Mouse (Mus musculus): ENCODE data around the gene Slc25a18.

Gene Slc25a18

DNA sequence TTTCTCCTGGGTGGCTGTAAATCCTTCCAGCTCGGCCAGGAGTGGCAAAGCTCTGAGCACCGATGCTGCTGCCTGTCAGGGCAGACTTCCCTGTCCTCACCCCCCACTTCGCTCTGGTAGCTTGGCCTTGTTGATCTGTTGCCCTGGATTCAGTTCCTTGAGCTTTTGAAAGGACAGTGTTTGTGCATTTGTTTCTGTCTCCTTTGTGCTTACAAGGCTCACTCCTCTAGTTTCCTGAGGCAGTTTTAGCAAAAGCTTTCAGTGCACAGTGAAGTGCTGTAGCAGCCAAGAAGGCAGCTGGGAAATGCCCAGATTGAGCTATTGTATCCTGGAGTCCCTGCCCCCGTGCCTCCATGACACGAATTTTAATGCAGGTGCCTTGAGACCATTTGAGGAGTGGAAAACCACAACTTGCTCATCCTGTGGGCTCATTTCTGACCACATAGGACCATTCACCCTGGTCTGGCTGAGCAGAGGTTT lies at the start of gene Slc25a18:
Gene Slc25a18 (plus strand): TSS at position 430 of the 480 bp plus-strand sequence.
- no peak for DNase-seq (ENCODE audit: extremely low spot score, low spot score)

DNA sequence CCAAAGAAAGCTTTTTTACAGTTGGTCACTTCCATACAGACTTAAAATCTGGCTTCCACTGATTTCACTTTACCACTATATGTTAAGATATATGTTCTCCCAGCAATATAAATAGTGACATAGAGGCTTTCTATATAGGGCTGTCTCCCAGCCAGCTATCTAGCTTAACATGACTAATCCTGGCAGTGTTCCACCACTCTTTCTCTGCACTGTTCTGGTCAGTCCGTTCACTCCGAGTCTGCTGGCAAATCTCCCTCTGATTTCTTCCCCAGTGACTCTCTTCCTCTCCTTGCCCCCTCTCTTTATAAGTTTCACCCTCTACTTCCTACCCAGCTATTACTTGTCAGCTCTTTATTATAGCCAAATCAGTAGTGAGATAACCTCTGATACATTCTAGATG lies 47.4 kb upstream of the Slc25a18 start:
- no peak for DNase-seq (ENCODE audit: extremely low spot score, low spot score)

DNA sequence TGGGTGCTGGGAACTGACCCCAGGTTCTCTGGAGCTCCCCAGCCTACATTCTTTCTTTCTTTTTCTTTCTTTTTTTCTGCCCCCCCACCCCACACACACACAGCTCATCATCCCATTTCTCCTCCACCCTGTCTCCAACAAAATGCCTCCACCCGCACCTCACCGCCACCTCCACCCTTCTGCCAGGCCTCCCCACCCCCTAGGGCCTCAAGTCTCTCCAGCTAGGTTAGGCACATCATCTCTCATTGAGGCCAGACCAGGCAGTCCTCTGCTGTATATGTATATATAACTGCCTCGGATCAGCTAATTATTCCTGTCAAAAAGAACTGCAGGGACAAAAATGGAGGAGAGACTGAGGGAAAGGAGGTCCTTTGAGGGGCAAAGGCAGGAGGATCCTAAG lies 37.4 kb upstream of the Slc25a18 start:
- DNase-seq (ENCODE audit: extremely low spot score, low spot score), result no peak

- DNase-seq (ENCODE audit: extremely low spot score, low spot score), result no peak
Measured at GRCm38 (mm10) chr6:120736566-120736965, 36.8 kb upstream of the Slc25a18 start.

- DNase-seq (ENCODE audit: extremely low spot score, low spot score), result no peak
Measured at GRCm38 (mm10) chr6:120743130-120743529, 30.2 kb upstream of the Slc25a18 start.

DNA sequence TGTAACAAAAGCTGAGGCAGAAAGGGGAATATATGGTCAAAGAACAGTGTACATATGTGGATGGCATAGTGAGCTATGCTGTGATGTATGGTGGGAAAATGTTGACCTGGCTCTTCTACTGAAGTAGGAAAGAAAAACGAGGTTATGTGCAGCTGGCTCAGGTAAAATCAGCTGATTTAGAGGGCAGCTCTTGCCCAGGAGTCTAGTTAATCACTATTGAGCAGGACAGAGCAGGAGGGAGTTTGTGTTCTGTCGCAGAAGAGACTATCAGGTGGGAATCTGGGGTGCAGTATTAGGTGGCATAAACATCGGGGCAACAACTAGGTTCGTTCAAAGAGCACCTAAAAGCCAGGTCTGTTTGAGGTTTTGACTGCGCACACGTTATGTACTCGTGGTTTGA lies 29.1 kb upstream of the Slc25a18 start:
- DNase-seq (ENCODE audit: extremely low spot score, low spot score), result no peak

DNA sequence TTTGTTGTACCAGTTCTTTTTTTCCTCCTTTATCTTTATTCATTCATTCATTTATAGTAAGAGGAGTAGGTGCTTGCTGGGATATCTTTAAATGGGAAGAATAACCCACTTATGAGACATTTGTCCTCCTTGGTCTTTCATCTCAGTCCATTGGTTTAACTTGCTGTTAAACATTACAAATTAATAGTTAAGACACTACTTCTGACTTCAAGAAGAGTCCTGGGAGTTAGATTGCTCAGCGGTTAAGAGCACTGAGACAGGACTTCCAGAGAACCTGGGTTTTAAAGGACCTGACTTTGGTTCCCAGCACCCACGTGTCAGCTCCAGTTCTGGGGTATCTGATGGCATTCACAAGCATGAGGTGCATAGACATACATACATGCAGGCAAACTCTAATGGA lies 27.0 kb upstream of the Slc25a18 start:
- DNase-seq (ENCODE audit: extremely low spot score, low spot score), result no peak

DNA sequence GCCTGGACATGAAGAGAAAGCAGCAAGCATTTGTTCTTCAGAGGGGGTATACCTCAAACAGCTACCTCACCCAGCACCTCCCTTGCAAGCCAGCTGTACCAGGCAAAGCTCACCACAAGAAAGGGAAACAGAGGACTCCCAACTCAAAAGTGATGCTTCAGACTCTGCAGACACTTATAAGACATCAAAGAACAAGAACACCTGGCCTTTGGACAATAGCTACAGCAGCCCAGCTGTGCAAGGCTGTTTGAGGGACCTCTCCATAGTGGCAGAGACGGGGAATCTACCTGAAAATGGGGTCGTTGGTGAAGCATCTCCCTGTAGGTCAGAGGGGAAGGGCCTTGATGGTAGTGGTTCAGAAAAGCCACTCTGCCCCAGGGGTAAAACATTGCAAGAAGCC lies 12.2 kb upstream of the Slc25a18 start:
- no peak for DNase-seq (ENCODE audit: extremely low spot score, low spot score)

DNA sequence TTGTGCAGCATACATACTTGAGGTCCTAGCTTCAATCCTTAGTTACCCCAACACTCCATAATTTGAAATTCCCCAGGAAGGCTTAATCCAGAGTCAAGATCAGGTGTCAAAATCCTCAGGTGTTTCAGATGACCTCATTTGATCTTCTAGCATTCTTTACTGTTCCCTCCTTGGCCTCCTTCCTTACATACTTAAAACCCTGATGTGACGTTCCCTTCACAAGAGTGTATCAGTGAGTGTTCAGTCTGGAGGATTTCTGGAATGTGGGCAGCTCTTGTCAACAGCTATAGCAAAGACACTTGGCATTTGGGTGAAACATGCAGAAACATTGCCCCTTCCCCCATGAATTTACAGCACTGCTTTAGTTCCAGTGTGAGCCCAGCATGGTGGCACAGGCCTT lies 3.4 kb upstream of the Slc25a18 start:
- DNase-seq (ENCODE audit: extremely low spot score, low spot score), result no peak

GRCm38 (mm10) chr6:120771366-120771765 lies 2.0 kb upstream of the Slc25a18 start:
- no peak for DNase-seq (ENCODE audit: extremely low spot score, low spot score)

GRCm38 (mm10) chr6:120772025-120772424 lies 1.4 kb upstream of the Slc25a18 start:
- DNase-seq (ENCODE audit: extremely low spot score, low spot score), result no peak

GRCm38 (mm10) chr6:120773763-120774162 lies 385 bp downstream of the Slc25a18 start:
- DNase-seq (ENCODE audit: extremely low spot score, low spot score), result no peak

GRCm38 (mm10) chr6:120776286-120776685 lies 2.9 kb downstream of the Slc25a18 start:
- DNase-seq (ENCODE audit: extremely low spot score, low spot score), result no peak

DNA sequence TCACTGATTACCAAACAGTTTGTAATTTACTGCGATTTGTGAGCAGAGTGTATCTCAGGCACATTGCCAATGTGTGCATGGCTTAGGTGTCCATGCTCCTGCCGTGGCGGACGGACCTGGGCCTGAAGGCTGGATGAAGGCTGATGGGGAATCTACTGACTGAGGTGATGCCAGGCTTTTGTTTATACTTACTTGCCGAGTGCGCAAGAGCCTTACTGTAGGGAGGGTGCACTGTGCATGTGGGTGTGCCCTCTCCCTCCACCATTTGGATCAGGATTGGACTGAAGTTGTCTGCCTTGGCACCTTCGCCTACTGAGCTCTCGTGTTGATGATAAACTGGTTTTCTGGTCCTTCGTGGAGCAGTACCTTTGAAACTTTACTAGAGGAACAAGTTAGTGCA lies 4.2 kb downstream of the Slc25a18 start:
- no peak for DNase-seq (ENCODE audit: extremely low spot score, low spot score)

DNA sequence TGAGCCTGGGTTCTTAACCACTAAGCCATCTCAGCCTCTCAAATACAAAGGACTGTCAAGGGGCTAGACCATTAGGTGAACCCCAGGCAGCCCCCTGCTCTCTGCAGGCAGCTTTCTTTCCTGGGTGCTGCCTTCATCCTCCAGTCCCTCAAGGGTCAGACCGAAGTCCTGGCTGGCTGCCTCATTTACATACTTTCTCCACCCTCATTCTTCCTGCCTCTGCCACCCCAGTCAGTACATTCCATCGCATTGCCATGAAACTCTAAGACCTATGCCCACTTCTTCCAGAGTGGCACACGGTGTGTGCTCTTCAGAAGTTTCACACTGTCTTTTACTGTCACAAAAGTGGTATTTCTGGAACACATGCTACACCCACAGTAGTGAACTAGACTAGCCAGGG lies 4.8 kb downstream of the Slc25a18 start:
- DNase-seq (ENCODE audit: extremely low spot score, low spot score), result no peak

- no peak for DNase-seq (ENCODE audit: extremely low spot score, low spot score)
Measured at GRCm38 (mm10) chr6:120782948-120783347, 9.6 kb downstream of the Slc25a18 start.

GRCm38 (mm10) chr6:120784351-120784750 lies 11.0 kb downstream of the Slc25a18 start:
- no peak for DNase-seq (ENCODE audit: extremely low spot score, low spot score)

- DNase-seq (ENCODE audit: extremely low spot score, low spot score), result no peak
Measured at GRCm38 (mm10) chr6:120788068-120788607, 14.8 kb downstream of the Slc25a18 start.

GRCm38 (mm10) chr6:120788904-120789303 lies 15.5 kb downstream of the Slc25a18 start:
- no peak for DNase-seq (ENCODE audit: extremely low spot score, low spot score)

DNA sequence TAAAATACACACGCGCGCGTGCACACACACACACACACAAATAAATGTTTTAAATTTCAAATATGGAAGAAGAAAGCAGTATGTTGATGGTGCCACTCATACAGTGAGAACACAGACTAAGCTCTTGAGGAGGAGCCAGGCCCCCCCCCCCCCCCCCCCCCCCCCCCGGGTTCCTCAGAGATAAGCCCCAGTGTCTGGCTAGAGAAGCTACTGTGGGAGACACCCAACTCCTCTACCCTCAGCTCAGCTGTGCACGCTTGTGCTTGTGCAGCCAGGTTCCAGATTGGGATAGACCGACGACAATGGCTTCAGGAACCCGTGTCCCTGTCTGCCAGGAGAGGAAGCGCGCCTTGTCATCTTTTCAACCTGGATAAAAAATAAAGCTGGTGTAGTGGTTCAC lies 16.8 kb downstream of the Slc25a18 start:
- no peak for DNase-seq (ENCODE audit: extremely low spot score, low spot score)

DNA sequence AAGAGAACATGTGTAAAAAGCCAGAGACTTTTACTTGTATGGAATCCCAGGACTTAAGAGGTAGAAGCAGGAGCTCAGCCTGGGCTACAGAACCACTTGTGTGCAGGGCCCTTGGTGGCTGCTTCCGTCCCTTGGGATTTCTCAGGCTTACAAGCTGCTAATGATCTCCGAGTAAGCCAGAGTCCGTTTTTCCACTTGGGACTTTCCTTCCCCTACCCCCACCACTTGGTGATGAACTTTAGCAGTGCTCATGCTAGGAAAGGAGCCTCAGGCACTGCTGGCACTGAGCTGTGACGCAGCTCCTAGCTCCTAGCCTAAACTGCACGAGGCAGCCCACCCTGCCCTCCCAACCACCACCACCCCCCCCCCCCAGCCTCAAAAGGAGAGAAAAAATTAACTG lies 17.3 kb downstream of the Slc25a18 start:
- DNase-seq (ENCODE audit: extremely low spot score, low spot score), result no peak

DNA sequence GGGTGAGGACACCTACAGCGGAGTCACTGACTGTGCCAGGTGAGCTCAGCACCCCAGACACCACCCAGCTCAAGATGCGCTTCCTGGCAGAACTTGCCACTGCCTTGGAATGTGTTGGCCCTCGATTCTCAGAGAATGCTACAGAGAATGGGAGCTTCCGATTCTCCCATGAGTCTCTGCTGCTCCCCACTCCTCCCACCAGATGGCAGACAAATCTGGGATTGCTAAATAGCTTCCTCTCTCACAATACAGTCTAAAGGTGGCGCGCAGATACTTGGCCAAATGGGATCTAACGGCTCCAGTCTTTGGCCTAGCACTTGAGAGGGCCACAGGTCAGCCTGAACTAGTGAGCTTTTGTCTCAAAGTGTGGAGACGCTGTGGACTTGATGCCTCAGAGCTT lies 19.6 kb downstream of the Slc25a18 start:
- no peak for DNase-seq (ENCODE audit: extremely low spot score, low spot score)

- DNase-seq (ENCODE audit: extremely low spot score, low spot score), result no peak
Measured at GRCm38 (mm10) chr6:120795422-120796086, 22.2 kb downstream of the Slc25a18 start.
